Mouse (Mus musculus) B cell, adult 67 days (primary cell): ENCODE measurements around the gene Pkmyt1. TPM values are rescaled to one million over a fixed set of nuclear protein-coding genes. Genes with fewer than 3 reads are reported as not detected.

Experiments
- total RNA-seq, 2 experiments: library from RNA; stranded (reverse); gene quantifications; 4 replicates each; pipeline ENCODE4 v1.2.4; 2023

The Pkmyt1 gene
- 10 to 100 TPM; 32.9 to 38.9 TPM for total RNA-seq

DNA sequence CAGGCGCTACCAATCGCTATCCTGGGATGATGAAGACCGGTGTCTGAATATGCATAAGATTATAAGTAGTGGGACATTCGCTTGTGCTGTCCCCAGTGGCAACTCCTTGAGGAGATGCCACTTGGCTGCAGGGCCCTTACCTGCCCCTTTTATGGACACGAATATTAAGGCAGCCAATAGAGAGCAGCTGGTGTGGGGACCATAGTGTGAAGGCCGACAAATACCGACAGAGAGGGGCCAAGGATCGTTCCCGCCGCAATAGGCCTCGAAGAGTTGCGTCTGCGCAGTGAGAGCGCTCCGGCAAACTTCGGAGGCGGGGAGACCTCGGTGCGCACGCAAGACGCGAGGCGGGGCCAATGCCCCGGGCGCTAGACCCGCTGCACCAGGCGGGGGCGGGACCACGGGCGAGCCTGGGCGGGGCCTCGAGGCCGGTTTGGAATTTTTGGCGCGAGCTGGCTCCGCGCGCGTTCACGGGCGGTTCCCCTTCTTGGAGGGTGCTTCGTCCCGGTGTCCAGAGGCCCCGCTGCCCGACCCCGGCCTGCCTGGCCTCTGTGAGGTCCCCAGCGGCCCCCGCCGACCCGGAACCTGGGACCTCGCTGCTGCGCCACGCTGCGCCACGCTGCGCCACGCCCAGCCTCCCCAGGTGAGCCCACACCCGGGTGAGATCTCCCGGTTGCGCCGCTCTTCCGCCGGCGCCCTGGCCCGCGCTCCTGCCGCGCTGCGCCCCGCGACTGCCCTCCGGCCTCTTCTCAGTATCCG lies at the start of gene Pkmyt1:
Pkmyt1 (plus strand) TSS at position 338 of the 759 bp plus-strand sequence.

DNA sequence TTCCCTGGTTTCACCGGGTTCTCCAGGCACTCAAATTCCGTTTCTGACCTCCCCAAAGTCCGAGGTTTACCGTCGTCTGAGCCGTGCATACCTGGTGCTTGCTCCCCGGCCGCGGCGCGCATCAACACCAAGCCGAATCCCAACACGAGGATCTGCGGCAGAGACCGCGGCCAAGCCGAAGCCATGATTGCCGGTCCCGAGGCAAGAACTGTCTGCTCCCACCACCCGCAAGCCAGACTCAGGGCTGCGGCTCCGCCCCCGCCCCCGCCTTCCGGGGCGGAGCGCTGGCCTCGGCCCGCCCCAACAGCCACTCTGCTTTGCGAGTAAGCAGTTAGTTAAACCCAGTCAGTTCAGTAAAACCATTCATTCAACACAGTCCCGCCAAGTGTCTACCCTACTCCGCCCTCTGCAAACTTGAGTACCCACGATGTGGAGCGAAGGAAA lies 48.9 kb upstream of the Pkmyt1 start, which contains the start of gene Tnfrsf12a:
Tnfrsf12a (minus strand) TSS at position 233 of the 444 bp plus-strand sequence.

DNA sequence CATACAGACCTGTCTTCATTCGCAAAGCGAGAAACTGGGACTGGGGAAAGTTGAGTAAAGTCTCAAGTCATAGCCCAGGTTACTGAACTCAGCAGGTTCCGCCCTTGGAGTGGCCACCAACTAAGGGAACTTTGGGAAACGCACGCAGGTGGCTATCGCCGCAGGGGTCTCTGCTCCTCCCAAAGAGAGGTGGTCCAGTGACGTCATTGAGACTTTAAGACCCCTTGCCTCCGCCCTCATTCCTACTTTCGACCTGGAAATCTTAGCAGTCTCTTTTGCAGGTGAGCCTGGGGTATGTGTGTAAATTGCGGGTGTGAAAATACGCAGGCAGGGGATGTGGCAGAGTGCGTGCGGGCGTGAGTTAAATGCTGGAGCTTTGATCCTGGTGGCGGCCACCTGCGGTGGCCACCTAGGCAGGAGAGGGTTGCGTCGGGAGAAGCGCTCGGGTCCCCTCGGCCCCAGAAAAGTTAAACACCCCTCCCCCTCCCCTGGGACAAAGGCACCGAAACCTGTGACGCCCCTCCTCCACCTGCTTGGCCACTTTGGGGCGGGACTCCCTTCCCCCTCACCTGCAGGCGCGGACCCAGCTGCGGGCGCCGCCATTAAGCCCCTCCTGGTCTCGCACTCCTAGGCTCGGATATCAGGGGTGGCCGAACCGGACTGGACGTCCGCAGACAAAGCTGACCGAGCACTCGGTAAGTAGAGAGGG lies 46.9 kb upstream of the Pkmyt1 start, which contains the start of gene Cldn6:
Cldn6 (plus strand) TSS at position 123 of the 709 bp plus-strand sequence.

DNA sequence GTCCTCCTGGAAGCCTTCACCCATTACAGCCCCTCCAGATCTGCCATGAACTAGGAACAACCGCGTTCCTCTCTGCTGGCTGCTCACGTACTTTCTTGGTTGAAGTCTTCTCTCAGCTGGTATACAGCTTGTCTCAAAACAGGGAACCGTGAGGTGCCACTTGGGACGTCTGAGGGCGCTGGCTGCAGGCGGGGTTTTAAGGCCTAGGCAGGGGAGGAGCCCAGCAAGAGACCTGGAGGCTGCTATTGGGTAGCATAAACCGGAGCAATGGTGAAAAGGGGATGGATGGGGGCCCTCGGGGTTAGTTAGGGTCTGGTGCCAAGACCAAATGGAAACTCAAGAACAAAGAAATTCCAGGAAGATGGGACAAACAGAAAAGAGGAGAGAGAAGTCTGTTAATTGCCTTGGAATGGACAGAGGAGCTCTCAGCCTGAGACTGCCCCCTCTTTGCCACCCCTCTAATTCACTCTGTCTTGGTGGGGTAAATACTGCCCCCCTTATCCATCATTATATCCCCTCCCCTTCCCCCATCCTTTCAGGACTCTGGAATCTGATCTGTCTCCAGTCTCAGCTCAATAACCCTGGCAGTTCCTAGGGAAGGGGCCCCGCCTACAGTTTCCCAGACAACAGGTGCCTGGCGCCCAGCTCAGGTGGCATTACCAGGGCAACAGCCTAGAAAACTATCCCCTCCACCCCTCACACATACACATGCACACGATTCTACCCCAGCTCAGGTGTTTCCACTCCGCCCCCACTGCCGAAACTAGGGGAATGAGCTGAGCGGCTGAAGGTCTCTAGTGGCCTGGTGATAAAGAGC lies 42.1 kb upstream of the Pkmyt1 start, which contains the start of gene Cldn9:
Cldn9 (minus strand) TSS at position 171 of the 817 bp plus-strand sequence.

DNA sequence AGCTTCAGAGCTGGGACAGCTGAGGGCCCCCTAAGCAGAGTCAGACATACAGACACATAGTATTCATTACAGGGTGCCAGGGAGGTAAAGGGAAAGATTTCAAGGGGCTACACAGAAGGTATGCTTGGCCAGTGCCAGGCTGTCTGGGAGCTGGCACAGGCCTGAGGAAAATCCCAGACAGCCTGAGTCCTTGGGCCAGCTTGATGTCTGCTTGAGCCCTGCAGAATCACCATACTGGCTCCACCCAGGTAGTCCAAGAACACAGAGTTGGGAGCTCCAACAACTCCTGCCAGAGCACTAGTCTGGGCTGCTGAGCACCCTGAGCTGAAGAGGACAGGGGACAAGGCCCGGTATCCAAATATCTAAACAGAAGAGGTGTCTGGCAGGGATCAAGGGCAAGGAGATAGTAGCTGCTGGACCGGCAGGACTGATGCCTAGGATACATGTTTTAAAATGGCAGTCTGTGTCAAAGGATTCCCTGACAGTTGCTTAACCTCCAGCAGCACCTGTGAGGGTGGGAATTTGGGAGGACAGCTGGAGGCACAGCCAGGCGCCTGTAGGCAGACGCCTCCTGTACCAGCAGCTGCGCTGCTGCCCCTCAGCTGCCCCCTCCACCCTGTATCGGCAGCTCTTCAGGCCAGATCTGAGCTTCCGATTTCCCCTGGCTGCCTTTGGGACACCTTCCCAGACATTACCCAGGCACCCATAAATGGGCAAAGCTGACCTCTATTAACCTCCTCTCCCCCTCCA lies 3.6 kb upstream of the Pkmyt1 start, which contains the start of gene 1520401A03Rik:
1520401A03Rik (minus strand) TSS at position 408 of the 750 bp plus-strand sequence.

DNA sequence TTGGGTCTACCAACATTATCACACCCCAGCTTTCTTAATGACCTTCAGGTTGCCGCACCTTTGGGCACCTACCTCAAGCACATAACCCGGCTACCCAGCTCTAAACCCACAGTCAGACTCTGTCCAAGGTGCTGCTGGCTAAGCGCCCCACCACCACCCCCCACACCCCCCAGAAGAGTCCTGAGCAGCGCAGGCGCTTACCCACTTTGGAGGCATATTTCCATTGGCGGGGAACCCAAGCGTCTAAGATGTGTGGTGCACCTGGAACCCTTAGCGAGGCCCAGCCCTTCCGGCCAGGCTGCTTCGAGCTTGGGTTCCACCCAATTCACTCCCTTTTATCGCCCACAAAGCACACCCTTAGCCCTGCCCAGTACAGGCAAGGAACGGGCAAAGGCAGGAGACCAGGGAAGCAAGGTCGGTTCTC lies 14.5 kb downstream of the Pkmyt1 start, which contains the start of gene Paqr4:
Paqr4 (minus strand) TSS at position 270 of the 424 bp plus-strand sequence.

DNA sequence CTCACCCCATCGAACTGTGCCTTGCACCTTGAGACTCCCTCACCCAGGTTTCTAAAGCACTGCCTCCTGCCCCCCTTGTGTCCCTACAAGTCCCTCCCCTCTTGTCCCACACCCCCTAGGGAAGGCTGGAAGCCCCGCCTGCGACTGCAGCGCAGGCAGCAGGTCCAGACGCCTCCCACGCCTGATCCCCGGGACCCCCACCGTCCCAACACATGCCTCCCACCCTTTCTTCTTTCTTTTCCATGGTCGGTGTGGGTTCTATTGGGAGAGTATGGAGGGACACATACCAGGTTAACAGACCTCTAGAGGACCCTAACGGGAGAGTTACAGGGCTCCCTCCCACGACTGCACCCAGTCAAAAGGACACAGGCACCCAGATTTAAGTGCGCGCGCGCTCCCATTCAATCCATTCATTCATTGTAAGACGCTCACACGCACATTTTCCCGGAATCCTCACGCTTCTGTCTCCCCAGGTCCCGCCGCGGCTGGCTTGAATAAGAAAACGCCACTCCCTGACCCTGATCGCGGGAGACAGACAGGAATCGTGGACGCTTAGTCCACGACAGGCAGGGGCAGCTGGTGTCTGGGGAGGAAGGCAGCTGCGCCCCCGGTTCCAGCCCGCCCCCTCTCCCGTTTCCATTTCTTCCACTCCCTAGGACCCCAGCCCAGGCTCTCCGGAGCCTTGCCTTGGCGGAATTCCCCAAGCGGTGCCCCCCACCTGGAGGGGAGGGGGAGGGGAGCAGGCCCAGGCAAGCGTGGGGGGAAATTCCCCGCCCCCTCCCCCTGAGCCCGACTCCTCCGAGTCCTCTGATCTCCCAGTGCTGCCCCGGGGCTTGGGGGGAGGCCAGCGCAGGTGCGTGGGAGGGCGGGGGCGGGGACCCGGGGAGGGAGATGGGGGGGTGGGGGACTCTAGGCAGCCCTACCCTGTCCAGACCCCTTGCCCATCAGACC lies 19.4 kb downstream of the Pkmyt1 start, which contains the start of gene Kremen2:
Kremen2 (minus strand) TSS at position 533 of the 951 bp plus-strand sequence.

DNA sequence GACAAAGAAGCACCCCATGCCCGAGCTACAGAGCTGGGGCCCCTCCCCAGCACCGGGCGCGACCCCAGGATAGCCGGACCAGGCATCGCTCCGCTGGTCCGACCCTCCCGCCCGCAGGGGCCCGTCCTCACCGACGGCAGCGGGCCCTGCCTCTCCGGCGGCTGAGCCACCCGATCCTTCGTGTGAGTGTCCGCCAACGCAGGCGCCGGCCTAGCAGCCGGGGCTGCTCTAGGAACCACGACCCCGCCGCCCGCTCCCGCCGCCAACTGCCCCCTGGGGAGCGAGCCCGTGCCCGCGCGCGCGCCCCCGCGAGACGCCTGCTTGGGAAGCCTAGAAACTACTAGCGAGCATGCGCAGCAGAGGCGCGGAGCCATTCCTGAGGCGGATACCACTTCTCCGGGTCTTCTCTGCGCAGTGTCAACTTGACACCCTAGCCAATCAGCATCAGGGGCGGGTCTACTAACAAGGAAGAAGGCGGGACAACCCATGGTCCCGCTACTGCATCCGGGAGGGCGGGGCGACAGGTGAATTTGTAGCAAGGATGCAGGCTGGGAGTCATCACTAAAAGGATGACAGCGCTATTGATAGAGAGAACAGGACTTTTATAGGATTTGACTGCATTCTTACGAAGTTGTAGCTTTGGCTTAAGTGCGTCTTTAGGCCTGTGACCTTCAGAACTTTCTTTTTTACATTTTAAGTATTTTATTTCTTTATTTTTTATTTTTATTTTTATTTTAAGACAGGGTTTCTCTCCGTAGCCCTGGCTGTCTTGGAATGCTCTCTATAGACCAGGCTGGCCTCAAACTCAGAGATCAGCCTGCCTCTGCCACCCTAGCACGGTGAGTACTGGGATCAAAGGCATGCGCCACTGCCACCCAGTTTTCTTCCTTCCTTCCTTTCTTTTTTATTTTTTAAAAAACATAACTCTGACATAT lies 45.4 kb downstream of the Pkmyt1 start, which contains the start of gene Flywch1:
Flywch1 (minus strand) TSS at position 319 of the 935 bp plus-strand sequence.

DNA sequence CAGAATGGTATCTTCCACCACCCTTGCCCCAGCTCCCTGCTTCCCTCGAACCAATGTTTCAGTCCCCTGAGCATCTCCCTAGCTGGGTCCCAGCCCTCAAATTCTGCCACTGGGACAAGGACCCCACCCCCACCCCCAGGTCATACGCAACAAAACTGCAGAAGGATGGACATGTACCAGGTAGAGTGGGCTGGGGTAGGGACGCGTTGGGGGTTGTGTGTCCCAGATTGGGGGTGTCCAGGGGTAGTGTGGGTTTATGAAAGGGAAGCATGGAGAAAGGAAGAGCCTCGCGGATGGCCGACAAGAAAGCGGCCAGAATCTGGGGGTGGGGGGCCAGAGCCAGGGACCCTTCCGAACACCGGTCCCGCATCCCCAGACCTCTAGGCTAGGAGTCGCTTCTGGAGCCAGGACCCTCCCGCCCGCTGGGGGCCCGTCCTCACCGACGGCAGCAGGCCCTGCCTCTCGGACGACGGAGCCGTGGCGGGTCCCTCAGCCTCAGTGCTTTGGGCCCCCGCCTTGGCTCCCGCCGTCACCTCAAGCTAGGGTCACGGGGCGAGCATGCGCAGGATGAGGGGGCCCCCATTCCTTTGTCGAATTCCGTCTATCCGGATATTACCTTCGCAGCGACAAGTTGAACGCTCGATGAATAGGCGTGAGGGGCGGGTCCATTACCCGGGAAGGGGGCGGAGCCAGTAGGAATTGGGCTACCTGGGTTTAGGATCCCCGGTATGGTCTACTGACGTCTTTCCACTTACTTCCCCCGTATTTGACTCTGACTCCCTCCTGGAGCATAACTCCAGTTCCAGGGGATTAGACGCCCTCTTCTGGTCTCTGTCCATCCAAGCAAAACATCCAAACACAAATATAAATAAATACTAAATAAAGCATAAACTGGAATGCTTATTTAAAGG lies 59.7 kb downstream of the Pkmyt1 start, which contains the start of gene Flywch2:
Flywch2 (minus strand) TSS at position 521 of the 911 bp plus-strand sequence.

Other genes with a start within 250 kb of the Pkmyt1 start
- not detected for gene Vmn2r117, start 246.6 kb upstream of the Pkmyt1 start, total RNA-seq
- 10 to 100 TPM in 1 of 2 experiments, 1 to 10 TPM in 1; 8.3 to 11.5 TPM for gene Zfp213, start 162.1 kb upstream of the Pkmyt1 start, total RNA-seq
- gene Zfp13, start 126.8 kb upstream of the Pkmyt1 start, total RNA-seq = not detected
- gene Zscan10, start 125.5 kb upstream of the Pkmyt1 start, total RNA-seq = not detected
- gene Mmp25, start 81.1 kb upstream of the Pkmyt1 start, total RNA-seq = not detected
- under 1 TPM in 1 of 2 experiments, not detected in 1; 0.36 TPM for gene Bicdl2, start 65.8 kb upstream of the Pkmyt1 start, total RNA-seq
- 10 to 100 TPM; 40.1 to 46.3 TPM for gene Hcfc1r1, start 52.7 kb upstream of the Pkmyt1 start, total RNA-seq
- 10 to 100 TPM; 24.5 to 27.7 TPM for gene Thoc6, start 52.5 kb upstream of the Pkmyt1 start, total RNA-seq
- 10 to 100 TPM; 10.2 to 15.2 TPM for gene Tnfrsf12a, start 48.9 kb upstream of the Pkmyt1 start, total RNA-seq
- not detected for gene Cldn6, start 47.1 kb upstream of the Pkmyt1 start, total RNA-seq
- gene Cldn9, start 42.3 kb upstream of the Pkmyt1 start, total RNA-seq = not detected
- gene 1520401A03Rik, start 3.6 kb upstream of the Pkmyt1 start, total RNA-seq = not detected
- gene Paqr4, start 14.5 kb downstream of the Pkmyt1 start, total RNA-seq = 1 to 10 TPM in 1 of 2 experiments, under 1 TPM in 1; 0.20 to 1.0 TPM
- not detected for gene Kremen2, start 19.5 kb downstream of the Pkmyt1 start, total RNA-seq
- 10 to 100 TPM; 24.9 to 32.8 TPM for gene Flywch1, start 45.3 kb downstream of the Pkmyt1 start, total RNA-seq
- not detected for gene Flywch2, start 59.7 kb downstream of the Pkmyt1 start, total RNA-seq
- gene Srrm2, start 64.2 kb downstream of the Pkmyt1 start, total RNA-seq = 1,000 to 10,000 TPM; 1,310 to 1,340 TPM
- 100 to 1,000 TPM; 164 to 171 TPM for gene Elob, start 102.8 kb downstream of the Pkmyt1 start, total RNA-seq
- gene Prss33, start 109.7 kb downstream of the Pkmyt1 start, total RNA-seq = not detected
- not detected for gene Prss32, start 117.5 kb downstream of the Pkmyt1 start, total RNA-seq
- under 1 TPM in 1 of 2 experiments, not detected in 1; 0.41 TPM for gene Prss41, start 117.8 kb downstream of the Pkmyt1 start, total RNA-seq
- not detected for gene Prss21, start 141.7 kb downstream of the Pkmyt1 start, total RNA-seq
- gene Dcpp1, start 154.5 kb downstream of the Pkmyt1 start, total RNA-seq = not detected
- gene Dcpp2, start 154.5 kb downstream of the Pkmyt1 start, total RNA-seq = not detected
- gene Dcpp3, start 191.1 kb downstream of the Pkmyt1 start, total RNA-seq = not detected
- not detected for gene Sbp, start 215.3 kb downstream of the Pkmyt1 start, total RNA-seq
- not detected for gene Sbpl, start 228.9 kb downstream of the Pkmyt1 start, total RNA-seq